Mouse (Mus musculus): Measurements from ENCODE around the gene Fgf18.

GRCm38 (mm10) chr11:33097855-33098254 lies 49.3 kb downstream of the Fgf18 start:
- TF ChIP-seq CTCF (IDR thresholded peaks at IDR 0.05; ENCODE audit: borderline replicate concordance, extremely low read depth, insufficient read depth, insufficient read length) (peak; percentile 67), POLR2A (IDR thresholded peaks at IDR 0.05; ENCODE audit: borderline replicate concordance, extremely low read depth, insufficient read depth, insufficient read length, poor library complexity, severe bottlenecking) (no peak)
